Mouse (Mus musculus) stomach, embryonic 16.5 days (tissue): Measurements from ENCODE around the gene Tmc3. TPM values are rescaled to one million over a fixed set of nuclear protein-coding genes. Genes with fewer than 3 reads are reported as not detected.

Source experiments
- ATAC-seq: fragments of 200-750 bp; cut with Nextera tagmentation; 2 replicates; pipeline ENCODE4 v1.8.0; 2017; ENCODE audit warnings: moderate number of reproducible peaks, moderate TSS enrichment; ENCODE audit not compliant: insufficient read depth, low FRiP score
- H3K27ac ChIP-seq: fragments of 300-500 bp; sonication (generic); 2 replicates; pipeline ENCODE4 v1.5.1; 2014; ENCODE audit warnings: low read length
- H3K27me3 ChIP-seq: fragments of 300-500 bp; sonication (generic); 2 replicates; pipeline ENCODE4 v1.6.1; 2014; ENCODE audit warnings: low read length, control low read depth, mixed read lengths; ENCODE audit not compliant: control insufficient read depth, insufficient read depth
- H3K36me3 ChIP-seq: fragments of 300-500 bp; sonication (generic); 2 replicates; pipeline ENCODE4 v1.6.1; 2014; ENCODE audit warnings: low read length; ENCODE audit not compliant: control insufficient read depth, insufficient read depth
- H3K4me1 ChIP-seq: fragments of 300-500 bp; sonication (generic); 2 replicates; pipeline ENCODE4 v1.6.1; 2014; ENCODE audit warnings: low read length, control low read depth, mixed read lengths; ENCODE audit not compliant: control insufficient read depth, insufficient read depth
- H3K4me2 ChIP-seq: fragments of 300-500 bp; sonication (generic); 2 replicates; pipeline ENCODE4 v1.6.1; 2014; ENCODE audit warnings: low read depth, low read length, mixed read lengths
- H3K4me3 ChIP-seq: fragments of 300-500 bp; sonication (generic); replicated peaks from 2 replicates; pipeline ENCODE4 v1.5.1; 2014; ENCODE audit warnings: mild to moderate bottlenecking, low read length
- H3K9ac ChIP-seq: fragments of 300-500 bp; sonication (generic); 2 replicates; pipeline ENCODE4 v1.6.1; 2014; ENCODE audit warnings: low read length
- H3K9me3 ChIP-seq: fragments of 300-500 bp; sonication (generic); replicated peaks from 2 replicates; pipeline ENCODE4 v1.6.1; 2016; ENCODE audit warnings: low read length, control low read depth; ENCODE audit not compliant: control insufficient read depth
- WGBS: fragments of 180-500 bp; shearing (Covaris S2); extraction: QIAGEN DNeasy Blood & Tissue Kit; methylation state at CpG from one replicate; pipeline ENCODE4 v1.1.7; 2014; 5-methylcytosine and 5-hydroxymethylcytosine counted together
- polyA plus RNA-seq: library from polyadenylated mRNA; unstranded; fragments of >200 nt; fragmentation: Nextera tagmentation; extraction: Ambion mirVana; gene quantifications from 2 replicates; pipeline ENCODE4 v1.2.1, GENCODE M21; 2015

Tmc3 gene
- polyA plus RNA-seq: 0.70 and 1.3 TPM in 2 replicates

DNA sequence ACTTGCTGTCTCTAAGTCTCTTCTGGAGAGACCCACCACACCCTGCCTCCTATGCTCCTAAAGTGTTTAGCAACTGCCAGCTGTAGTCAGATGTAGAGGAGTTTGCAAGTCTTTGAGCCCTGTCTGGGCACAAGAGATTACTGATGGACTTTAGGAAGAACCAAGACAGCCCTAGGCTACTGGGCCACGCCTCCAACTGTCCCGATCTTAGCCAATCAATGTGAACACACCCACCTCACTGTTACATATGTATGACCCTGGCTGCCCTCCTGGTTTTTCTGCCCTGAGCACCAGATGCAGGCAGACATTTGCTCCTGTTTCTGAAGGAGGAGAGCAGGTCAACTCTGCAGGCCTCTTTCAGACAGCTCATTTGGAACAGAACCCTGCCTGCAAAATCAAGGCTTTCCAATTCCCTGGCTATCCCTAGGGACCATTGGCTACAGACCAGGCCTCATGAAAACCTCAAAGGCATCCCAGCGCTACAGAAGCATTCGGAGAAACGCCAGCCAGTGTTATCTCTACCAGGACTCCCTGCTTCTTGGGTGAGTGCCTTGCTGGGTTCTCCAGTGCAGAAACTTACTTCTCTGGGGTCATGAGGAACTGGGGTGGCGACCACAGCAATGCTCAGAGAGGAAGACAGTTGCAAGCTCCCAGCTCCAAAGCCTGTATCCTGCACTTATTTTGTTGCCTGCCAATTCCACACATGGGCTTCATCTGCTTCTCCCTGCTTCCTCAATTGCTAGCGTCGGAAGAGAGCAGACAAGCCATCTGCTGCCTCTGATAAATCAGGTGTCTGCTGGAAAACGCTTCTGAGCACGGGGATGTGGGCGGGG is at the start of gene Tmc3:
Gene Tmc3, plus strand, starts transcription at position 289 of the 833 bp plus-strand sequence.
- H3K36me3 ChIP-seq: no peaks in the 10 kb centered on the region
- H3K9me3 ChIP-seq: no peaks in the 10 kb centered on the region
- no peaks in the 10 kb centered on the region for H3K27me3 ChIP-seq
- no peak within 1 kb of the TSS for H3K9ac ChIP-seq
- 38% methylated on average over 11 of the region's 11 CpGs for WGBS
- no peak within 1 kb of the TSS for H3K4me3 ChIP-seq
- H3K27ac ChIP-seq: peak within 1 kb of the TSS; percentile 16; the same call in 1 of the 2 replicates
- ATAC-seq: peak; percentile 53; the same call in 1 of the 2 replicates
- 0 out of 2 replicates have a peak within 1 kb of the TSS, but pooled peaks have one; percentile 0 for H3K4me2 ChIP-seq
- H3K4me1 ChIP-seq: 0 out of 2 replicates have a peak, but pooled peaks cover 7% of the 10 kb centered on the region

DNA sequence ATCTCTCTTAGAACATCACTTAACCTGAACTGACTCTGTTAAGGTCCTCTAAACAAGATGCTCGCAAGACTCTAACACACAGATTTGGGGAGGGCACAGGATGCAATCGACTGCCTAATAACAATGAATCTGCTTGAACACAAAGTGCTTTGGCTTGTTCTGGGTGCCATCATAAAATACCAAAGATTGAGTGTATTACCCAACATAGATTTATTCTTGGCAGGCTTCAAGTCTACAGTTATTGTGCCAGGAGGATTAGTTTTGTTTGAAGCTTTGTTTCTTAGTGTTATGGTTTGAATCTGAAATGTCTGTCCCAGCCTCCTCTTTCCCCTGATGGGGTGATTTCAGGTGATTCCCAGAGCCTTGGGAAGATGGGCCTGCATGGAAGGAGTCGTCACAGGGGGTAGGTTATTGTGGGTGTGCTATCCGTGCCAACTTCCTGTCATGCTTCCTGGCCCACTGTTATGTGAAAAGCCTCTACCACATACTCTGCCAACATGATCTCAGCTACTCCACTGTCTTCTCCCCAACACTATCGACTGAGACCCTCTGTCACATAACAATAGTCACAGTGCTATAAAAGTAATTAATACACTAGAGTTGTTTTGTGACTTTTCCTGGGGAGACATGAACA is 43.1 kb upstream of the Tmc3 start:
- Histone ChIP-seq H3K27ac (no peak overlapping the region), H3K27me3 (no peaks in the 10 kb centered on the region), H3K4me1 (no peaks in the 10 kb centered on the region), H3K9ac (no peak overlapping the region), H3K4me3 (no peak overlapping the region), H3K36me3 (no peaks in the 10 kb centered on the region), H3K4me2 (no peak overlapping the region), H3K9me3 (no peaks in the 10 kb centered on the region)
- 71% methylated on average over 5 of the region's 5 CpGs for WGBS
- ATAC-seq: no peak

- H3K27ac ChIP-seq: no peak overlapping the region
- H3K27me3 ChIP-seq: no peaks in the 10 kb centered on the region
- WGBS: 52% methylated on average over 7 of the region's 7 CpGs
- H3K9ac ChIP-seq: 0 out of 2 replicates have a peak overlapping the region, but pooled peaks have one; percentile 5
- ATAC-seq: no peak
- H3K4me1 ChIP-seq: no peaks in the 10 kb centered on the region
- H3K4me2 ChIP-seq: no peak overlapping the region
- H3K9me3 ChIP-seq: no peaks in the 10 kb centered on the region
- H3K36me3 ChIP-seq: no peaks in the 10 kb centered on the region
- H3K4me3 ChIP-seq: no peak overlapping the region
These were observed 35.9 kb upstream of the Tmc3 start for GRCm38 (mm10) chr7:83548686-83549352.

DNA sequence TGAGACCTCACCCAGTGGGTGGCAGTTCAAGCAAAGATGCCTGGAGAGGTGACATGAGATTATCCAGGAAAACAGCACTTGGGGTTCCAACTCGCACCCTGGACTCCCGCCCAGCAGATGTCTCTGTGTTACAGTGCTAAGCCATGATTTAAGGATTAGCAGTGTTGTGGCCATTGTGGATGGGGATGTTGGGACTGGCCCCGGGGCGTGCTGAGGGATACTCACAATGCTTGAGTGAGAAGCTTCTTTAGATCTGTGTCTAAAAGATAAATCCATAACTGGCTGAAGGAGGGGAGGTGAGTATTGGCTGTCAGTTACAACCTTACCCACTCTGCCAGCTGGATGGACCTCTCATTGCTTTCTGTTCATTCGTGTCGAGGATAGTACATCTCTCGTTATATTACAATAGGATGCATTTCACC is 35.4 kb upstream of the Tmc3 start:
- Histone ChIP-seq H3K27me3 (no peaks in the 10 kb centered on the region), H3K9ac (0 out of 2 replicates have a peak overlapping the region, but pooled peaks have one; percentile 5), H3K4me1 (no peaks in the 10 kb centered on the region), H3K9me3 (no peaks in the 10 kb centered on the region), H3K36me3 (no peaks in the 10 kb centered on the region), H3K4me2 (no peak overlapping the region), H3K27ac (no peak overlapping the region), H3K4me3 (no peak overlapping the region)
- WGBS: 66% methylated on average over 7 of the region's 7 CpGs
- no peak for ATAC-seq

DNA sequence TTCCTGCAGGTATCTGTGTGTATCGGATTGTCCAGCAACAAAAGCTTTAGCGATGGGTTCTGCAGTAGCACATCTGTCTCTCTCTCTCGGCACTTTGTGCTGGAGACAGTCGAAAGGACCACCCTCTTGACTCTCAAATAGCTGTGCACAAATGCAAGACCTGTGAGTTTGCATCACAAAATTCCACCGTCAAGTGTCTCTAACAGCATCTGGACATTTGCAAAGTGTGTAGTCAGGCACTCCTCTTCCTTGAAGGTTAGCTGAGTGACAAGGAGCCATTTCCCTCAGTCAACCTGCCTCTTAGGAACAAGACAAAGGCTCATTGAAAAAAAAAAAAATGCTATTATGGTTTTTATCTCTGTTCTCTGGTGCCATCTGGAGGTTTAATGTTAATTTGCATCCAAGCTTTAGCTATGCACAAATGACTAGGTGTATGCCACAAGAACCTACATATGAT is 34.7 kb upstream of the Tmc3 start:
- Histone ChIP-seq H3K9me3 (no peaks in the 10 kb centered on the region), H3K9ac (no peak overlapping the region), H3K4me3 (no peak overlapping the region), H3K4me1 (no peaks in the 10 kb centered on the region), H3K4me2 (peak overlapping the region; percentile 27; the same call in 1 of the 2 replicates), H3K27me3 (no peaks in the 10 kb centered on the region), H3K27ac (no peak overlapping the region), H3K36me3 (no peaks in the 10 kb centered on the region)
- WGBS: 38% methylated on average over 5 of the region's 5 CpGs
- no peak; the same call in 1 of the 2 replicates for ATAC-seq

- H3K27me3 ChIP-seq: no peaks in the 10 kb centered on the region
- 78% methylated on average over 6 of the region's 6 CpGs for WGBS
- no peaks in the 10 kb centered on the region for H3K9me3 ChIP-seq
- H3K4me2 ChIP-seq: no peak overlapping the region
- no peak overlapping the region for H3K27ac ChIP-seq
- H3K4me3 ChIP-seq: no peak overlapping the region
- no peaks in the 10 kb centered on the region for H3K36me3 ChIP-seq
- no peak overlapping the region for H3K9ac ChIP-seq
- H3K4me1 ChIP-seq: no peaks in the 10 kb centered on the region
- ATAC-seq: no peak
These were observed 30.2 kb upstream of the Tmc3 start for GRCm38 (mm10) chr7:83554477-83554876.

- Histone ChIP-seq H3K36me3 (no peaks in the 10 kb centered on the region), H3K27ac (no peak overlapping the region), H3K9ac (no peak overlapping the region), H3K4me2 (no peak overlapping the region), H3K27me3 (no peaks in the 10 kb centered on the region), H3K4me3 (no peak overlapping the region), H3K4me1 (no peaks in the 10 kb centered on the region), H3K9me3 (no peaks in the 10 kb centered on the region)
- 60% methylated on average over 2 of the region's 2 CpGs for WGBS
- no peak for ATAC-seq
These were observed 28.2 kb upstream of the Tmc3 start for GRCm38 (mm10) chr7:83556488-83556887.

- no peaks in the 10 kb centered on the region for H3K4me1 ChIP-seq
- 62% methylated on average over 5 of the region's 5 CpGs for WGBS
- H3K9me3 ChIP-seq: no peaks in the 10 kb centered on the region
- no peak overlapping the region for H3K4me2 ChIP-seq
- H3K27me3 ChIP-seq: no peaks in the 10 kb centered on the region
- no peak for ATAC-seq
- H3K4me3 ChIP-seq: no peak overlapping the region
- H3K9ac ChIP-seq: no peak overlapping the region
- no peak overlapping the region for H3K27ac ChIP-seq
- no peaks in the 10 kb centered on the region for H3K36me3 ChIP-seq
These were observed 25.9 kb upstream of the Tmc3 start for GRCm38 (mm10) chr7:83558741-83559280.
